Mouse (Mus musculus) G1E (cell line): ENCODE results near the gene Pias1.

Experiments used
- CTCF ChIP-seq: IDR thresholded peaks from 2 replicates; pipeline ENCODE4 v1.5.1; 2012; ENCODE audit warnings: low read depth, low read length, inconsistent platforms, mixed read lengths
- GATA1 ChIP-seq: IDR thresholded peaks from 2 replicates; pipeline ENCODE4 v1.6.1; 2012; ENCODE audit warnings: borderline replicate concordance, low read length, inconsistent platforms, mixed read lengths
- GATA2 ChIP-seq: IDR thresholded peaks from 2 replicates; pipeline ENCODE4 v1.6.1; 2012; ENCODE audit warnings: low read depth, low read length, inconsistent platforms, borderline replicate concordance
- POLR2AphosphoS5 ChIP-seq: IDR thresholded peaks from 2 replicates; pipeline ENCODE4 v1.6.1; 2012; ENCODE audit warnings: low read depth, low read length, inconsistent platforms; ENCODE audit not compliant: insufficient replicate concordance
- TAL1 ChIP-seq: conservative IDR thresholded peaks from 2 replicates; pipeline ENCODE4 v1.6.1; 2012; ENCODE audit warnings: low read depth, low read length, inconsistent platforms, mixed read lengths

DNA sequence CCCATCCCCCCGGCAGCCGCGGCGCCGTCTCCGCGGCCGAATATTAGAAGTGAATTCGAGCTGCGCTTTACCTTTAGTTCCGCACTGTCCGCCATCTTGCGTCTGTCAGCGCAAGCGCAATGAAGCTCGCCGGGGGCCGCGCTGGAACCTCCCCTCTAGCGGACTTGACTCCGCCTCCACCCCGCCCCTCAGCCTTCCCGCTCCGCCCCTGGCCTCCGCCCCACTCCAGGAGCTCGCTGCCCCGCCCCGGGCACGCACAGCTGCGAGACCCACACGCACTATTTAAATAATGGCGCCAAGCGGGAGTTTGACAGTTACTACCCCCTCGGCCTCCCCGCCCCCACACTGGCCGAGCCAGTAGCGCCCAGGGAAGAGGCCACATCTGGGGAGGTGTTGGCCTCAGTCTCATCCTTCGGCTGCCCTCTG lies 6.9 kb downstream of the Pias1 start:
- TF ChIP-seq TAL1 (no peak), GATA2 (no peak), CTCF (no peak), GATA1 (no peak), POLR2AphosphoS5 (no peak)
